Mouse (Mus musculus): Measurements from ENCODE around the gene Spi1.

GRCm38 (mm10) chr2:91163532-91163931 lies 81.3 kb downstream of the Spi1 start:
- no peak for TF ChIP-seq CTCF (conservative IDR thresholded peaks at IDR 0.05; ENCODE audit: low read length)
- TF ChIP-seq NANOG (IDR thresholded peaks at IDR 0.05; ENCODE audit: borderline replicate concordance, low read length) = no peak
